Mouse (Mus musculus) midbrain, embryonic 11.5 days (tissue): ENCODE measurements around the gene Msh3. TPM values are rescaled to one million over a fixed set of nuclear protein-coding genes. Genes with fewer than 3 reads are reported as not detected.

Experiments
- ATAC-seq: fragments of 200-750 bp; cut with Nextera tagmentation; 2 replicates; pipeline ENCODE4 v1.8.0; 2017; ENCODE audit warnings: moderate TSS enrichment, moderate library complexity; ENCODE audit not compliant: low FRiP score
- DNase-seq: peaks from one replicate; pipeline ENCODE4 v3.0.0; 2015; ENCODE audit warnings: low spot score; ENCODE audit errors: missing footprints
- H3K27ac ChIP-seq: fragments of 300-500 bp; sonication (generic); 2 replicates; pipeline ENCODE4 v1.5.1; 2014; ENCODE audit warnings: low read depth, low read length
- H3K27me3 ChIP-seq: fragments of 300-500 bp; sonication (generic); 2 replicates; pipeline ENCODE4 v1.6.1; 2014; ENCODE audit warnings: mild to moderate bottlenecking, low read length, moderate library complexity, mixed read lengths; ENCODE audit not compliant: control insufficient read depth, insufficient read depth
- H3K36me3 ChIP-seq: fragments of 300-500 bp; sonication (generic); 2 replicates; pipeline ENCODE4 v1.6.1; 2014; ENCODE audit warnings: mild to moderate bottlenecking, low read length, moderate library complexity, mixed read lengths; ENCODE audit not compliant: control insufficient read depth, insufficient read depth
- H3K4me1 ChIP-seq: fragments of 300-500 bp; sonication (generic); 2 replicates; pipeline ENCODE4 v1.6.1; 2014; ENCODE audit warnings: low read length; ENCODE audit not compliant: control insufficient read depth, insufficient read depth
- H3K4me2 ChIP-seq: fragments of 300-500 bp; sonication (generic); 2 replicates; pipeline ENCODE4 v1.6.1; 2014; ENCODE audit warnings: mild to moderate bottlenecking, moderate library complexity
- H3K4me3 ChIP-seq: fragments of 300-500 bp; sonication (generic); 2 replicates; pipeline ENCODE4 v1.5.1; 2014; ENCODE audit warnings: low read depth, low read length
- H3K9ac ChIP-seq: fragments of 300-500 bp; sonication (generic); 2 replicates; pipeline ENCODE4 v1.6.1; 2014; ENCODE audit warnings: low read length
- H3K9me3 ChIP-seq: fragments of 300-500 bp; sonication (generic); 2 replicates; pipeline ENCODE4 v1.6.1; 2016; ENCODE audit warnings: low read length; ENCODE audit not compliant: control insufficient read depth
- WGBS: fragments of 180-500 bp; shearing (Covaris S2); extraction: QIAGEN DNeasy Blood & Tissue Kit; methylation state at CpG from one replicate; pipeline ENCODE4 v1.1.7; 2014; 5-methylcytosine and 5-hydroxymethylcytosine counted together
- polyA plus RNA-seq: library from polyadenylated mRNA; unstranded; fragments of >200 nt; fragmentation: Nextera tagmentation; extraction: Ambion mirVana; gene quantifications from 2 replicates; pipeline ENCODE4 v1.2.1, GENCODE M21; 2014

Msh3 gene
- polyA plus RNA-seq, 1 experiment from 2014 or later, result 35.3 TPM

- 0 out of 2 replicates have a peak, but pooled peaks cover 4% of the 10 kb centered on the region for H3K36me3 ChIP-seq
- WGBS, result 95% methylated on average over 3 of the region's 3 CpGs
- ATAC-seq (no peak), DNase-seq (no peak)
- H3K27me3 ChIP-seq, result no peaks in the 10 kb centered on the region
- H3K4me1 ChIP-seq, result no peaks in the 10 kb centered on the region
- no peak overlapping the region for H3K27ac ChIP-seq
- no peak overlapping the region for H3K4me3 ChIP-seq
- no peak overlapping the region for H3K4me2 ChIP-seq
- no peaks in the 10 kb centered on the region for H3K9me3 ChIP-seq
- H3K9ac ChIP-seq, result no peak overlapping the region
These were observed 15.0 kb downstream of the Msh3 start for GRCm38 (mm10) chr13:92339787-92340186.

- 0 out of 2 replicates have a peak, but pooled peaks cover 4% of the 10 kb centered on the region for H3K36me3 ChIP-seq
- 83% methylated on average over 6 of the region's 6 CpGs for WGBS
- H3K9me3 ChIP-seq, result no peaks in the 10 kb centered on the region
- H3K4me2 ChIP-seq, result no peak overlapping the region
- H3K4me1 ChIP-seq, result no peaks in the 10 kb centered on the region
- ATAC-seq (no peak), DNase-seq (no peak)
- H3K27ac ChIP-seq, result no peak overlapping the region
- H3K4me3 ChIP-seq, result no peak overlapping the region
- H3K9ac ChIP-seq, result no peak overlapping the region
- no peaks in the 10 kb centered on the region for H3K27me3 ChIP-seq
These were observed 16.9 kb downstream of the Msh3 start for GRCm38 (mm10) chr13:92337773-92338462.

- Histone ChIP-seq H3K36me3 (0 out of 2 replicates have a peak, but pooled peaks cover under 1% of the 10 kb centered on the region), H3K9me3 (no peaks in the 10 kb centered on the region), H3K4me1 (no peaks in the 10 kb centered on the region), H3K4me3 (no peak overlapping the region), H3K4me2 (no peak overlapping the region), H3K9ac (no peak overlapping the region), H3K27ac (no peak overlapping the region), H3K27me3 (no peaks in the 10 kb centered on the region)
- WGBS, result 94% methylated on average over 1 of the region's 1 CpGs
- DNase-seq (no peak), ATAC-seq (no peak)
These were observed 17.9 kb downstream of the Msh3 start for GRCm38 (mm10) chr13:92336857-92337256.

GRCm38 (mm10) chr13:92332103-92332879 is 22.5 kb downstream of the Msh3 start:
- no peak overlapping the region for H3K4me2 ChIP-seq
- no peak overlapping the region for H3K9ac ChIP-seq
- DNase-seq (no peak), ATAC-seq (no peak)
- no peaks in the 10 kb centered on the region for H3K36me3 ChIP-seq
- WGBS, result 91% methylated on average over 15 of the region's 15 CpGs
- no peak overlapping the region for H3K4me3 ChIP-seq
- no peak overlapping the region for H3K27ac ChIP-seq
- H3K4me1 ChIP-seq, result no peaks in the 10 kb centered on the region
- no peaks in the 10 kb centered on the region for H3K9me3 ChIP-seq
- no peaks in the 10 kb centered on the region for H3K27me3 ChIP-seq

GRCm38 (mm10) chr13:92330621-92331020 is 24.2 kb downstream of the Msh3 start:
- no peak overlapping the region for H3K4me3 ChIP-seq
- H3K27me3 ChIP-seq, result no peaks in the 10 kb centered on the region
- H3K27ac ChIP-seq, result no peak overlapping the region
- H3K36me3 ChIP-seq, result no peaks in the 10 kb centered on the region
- H3K9ac ChIP-seq, result no peak overlapping the region
- H3K4me1 ChIP-seq, result no peaks in the 10 kb centered on the region
- 93% methylated on average over 3 of the region's 3 CpGs for WGBS
- no peaks in the 10 kb centered on the region for H3K9me3 ChIP-seq
- ATAC-seq (no peak), DNase-seq (no peak)
- H3K4me2 ChIP-seq, result no peak overlapping the region

- H3K36me3 ChIP-seq, result no peaks in the 10 kb centered on the region
- no peaks in the 10 kb centered on the region for H3K9me3 ChIP-seq
- no peak overlapping the region for H3K4me2 ChIP-seq
- DNase-seq (no peak), ATAC-seq (no peak)
- WGBS, result 87% methylated on average over 2 of the region's 2 CpGs
- H3K4me1 ChIP-seq, result no peaks in the 10 kb centered on the region
- H3K27ac ChIP-seq, result no peak overlapping the region
- no peak overlapping the region for H3K9ac ChIP-seq
- no peak overlapping the region for H3K4me3 ChIP-seq
- H3K27me3 ChIP-seq, result no peaks in the 10 kb centered on the region
These were observed 26.8 kb downstream of the Msh3 start for GRCm38 (mm10) chr13:92328000-92328399.

GRCm38 (mm10) chr13:92326030-92326429 is 28.8 kb downstream of the Msh3 start:
- Histone ChIP-seq H3K27ac (no peak overlapping the region), H3K36me3 (0 out of 2 replicates have a peak, but pooled peaks cover 3% of the 10 kb centered on the region), H3K9ac (no peak overlapping the region), H3K27me3 (no peaks in the 10 kb centered on the region), H3K4me2 (no peak overlapping the region), H3K4me3 (no peak overlapping the region), H3K9me3 (no peaks in the 10 kb centered on the region), H3K4me1 (no peaks in the 10 kb centered on the region)
- ATAC-seq (no peak), DNase-seq (no peak)
- WGBS, result 82% methylated on average over 5 of the region's 5 CpGs

GRCm38 (mm10) chr13:92320770-92321169 is 34.0 kb downstream of the Msh3 start:
- Histone ChIP-seq H3K4me1 (no peaks in the 10 kb centered on the region), H3K27ac (no peak overlapping the region), H3K9ac (no peak overlapping the region), H3K4me3 (no peak overlapping the region), H3K9me3 (no peaks in the 10 kb centered on the region), H3K4me2 (no peak overlapping the region), H3K36me3 (0 out of 2 replicates have a peak, but pooled peaks cover 5% of the 10 kb centered on the region), H3K27me3 (no peaks in the 10 kb centered on the region)
- no peak for DNase-seq
- no peak for ATAC-seq
- WGBS, result 89% methylated on average over 5 of the region's 5 CpGs

DNA sequence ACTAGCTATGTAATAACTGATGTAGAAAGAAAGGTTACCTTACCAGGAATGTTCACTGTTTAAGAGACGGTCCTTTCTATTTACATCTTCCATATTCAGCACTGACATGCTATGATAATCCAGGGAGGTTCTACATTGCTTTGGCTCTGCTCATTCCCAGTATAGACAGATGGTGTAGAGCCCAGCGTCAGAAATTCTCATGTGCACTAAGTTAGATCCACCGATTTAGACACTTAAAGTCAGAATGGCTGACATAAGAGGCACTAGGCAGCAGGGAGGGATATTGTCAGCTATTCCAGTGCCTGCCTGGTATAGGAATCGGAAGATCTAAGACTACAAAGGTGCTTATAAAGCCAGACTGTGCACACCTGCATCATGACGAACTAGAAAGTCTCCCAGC is 40.2 kb downstream of the Msh3 start:
- H3K4me2 ChIP-seq, result no peak overlapping the region
- H3K4me3 ChIP-seq, result no peak overlapping the region
- H3K9me3 ChIP-seq, result no peaks in the 10 kb centered on the region
- H3K36me3 ChIP-seq, result 0 out of 2 replicates have a peak, but pooled peaks cover 3% of the 10 kb centered on the region
- 88% methylated on average over 5 of the region's 5 CpGs for WGBS
- no peak overlapping the region for H3K9ac ChIP-seq
- DNase-seq (no peak), ATAC-seq (no peak)
- H3K27ac ChIP-seq, result no peak overlapping the region
- no peaks in the 10 kb centered on the region for H3K4me1 ChIP-seq
- no peaks in the 10 kb centered on the region for H3K27me3 ChIP-seq
